Mouse (Mus musculus) intestine, embryonic 16.5 days (tissue): ENCODE measurements around the gene Dock7. TPM values are rescaled to one million over a fixed set of nuclear protein-coding genes. Genes with fewer than 3 reads are reported as not detected.
"Not testable (repeated sequence)": the region's sequence is repeated elsewhere in the genome, so short reads cannot be mapped to it uniquely, and the experiment has no call there.

Source experiments
- ATAC-seq: fragments of 200-750 bp; cut with Nextera tagmentation; 2 replicates; pipeline ENCODE4 v1.8.0; 2017; ENCODE audit warnings: moderate TSS enrichment, moderate library complexity
- H3K27ac ChIP-seq: fragments of 300-500 bp; sonication (generic); 2 replicates; pipeline ENCODE4 v1.5.1; 2014; ENCODE audit warnings: mild to moderate bottlenecking, low read length
- H3K27me3 ChIP-seq: fragments of 300-500 bp; sonication (generic); replicated peaks from 2 replicates; pipeline ENCODE4 v1.6.1; 2014; ENCODE audit warnings: low read length, control low read depth, mixed read lengths; ENCODE audit not compliant: control insufficient read depth, insufficient read depth
- H3K36me3 ChIP-seq: fragments of 300-500 bp; sonication (generic); 2 replicates; pipeline ENCODE4 v1.6.1; 2014; ENCODE audit warnings: low read length, control low read depth; ENCODE audit not compliant: control insufficient read depth, insufficient read depth
- H3K4me1 ChIP-seq: fragments of 300-500 bp; sonication (generic); 2 replicates; pipeline ENCODE4 v1.6.1; 2014; ENCODE audit warnings: low read length, control low read depth, mixed read lengths; ENCODE audit not compliant: control insufficient read depth, insufficient read depth
- H3K4me2 ChIP-seq: fragments of 300-500 bp; sonication (generic); 2 replicates; pipeline ENCODE4 v1.6.1; 2014; ENCODE audit warnings: low read depth, low read length, control low read depth
- H3K4me3 ChIP-seq: fragments of 300-500 bp; sonication (generic); 2 replicates; pipeline ENCODE4 v1.5.1; 2014; ENCODE audit warnings: mild to moderate bottlenecking, low read length
- H3K9ac ChIP-seq: fragments of 300-500 bp; sonication (generic); 2 replicates; pipeline ENCODE4 v1.6.1; 2014; ENCODE audit warnings: low read depth, low read length
- H3K9me3 ChIP-seq: fragments of 300-500 bp; sonication (generic); 2 replicates; pipeline ENCODE4 v1.6.1; 2016; ENCODE audit warnings: low read length, control low read depth; ENCODE audit not compliant: control insufficient read depth
- WGBS: fragments of 180-500 bp; shearing (Covaris S2); extraction: QIAGEN DNeasy Blood & Tissue Kit; methylation state at CpG from one replicate; pipeline ENCODE4 v1.1.7; 2014; 5-methylcytosine and 5-hydroxymethylcytosine counted together
- polyA plus RNA-seq: library from polyadenylated mRNA; unstranded; fragments of >200 nt; fragmentation: Nextera tagmentation; extraction: Ambion mirVana; gene quantifications from 2 replicates; pipeline ENCODE4 v1.2.1, GENCODE M21; 2015

The Dock7 gene
- polyA plus RNA-seq, 1 experiment from 2014 or later = 32.8 TPM

DNA sequence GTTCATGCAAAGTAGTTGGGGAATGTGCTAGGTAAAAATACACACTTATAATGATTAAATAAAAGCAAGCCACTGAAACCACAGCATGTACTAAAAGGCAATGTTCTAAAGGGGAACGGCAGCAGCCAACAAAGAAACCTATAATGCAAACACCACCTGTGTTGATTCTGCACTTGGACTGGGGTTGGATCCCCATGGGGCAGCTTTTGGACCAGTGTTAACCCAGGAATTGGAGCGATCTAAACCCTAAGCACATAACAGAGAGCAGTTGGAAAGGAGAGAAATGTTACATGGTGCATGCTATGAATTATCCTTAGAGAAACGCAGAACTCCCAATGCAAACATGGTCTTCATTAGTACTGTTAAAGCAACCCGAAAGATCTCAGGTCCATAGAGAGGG lies 127.2 kb downstream of the Dock7 start:
- no peak for ATAC-seq
- Histone ChIP-seq H3K9ac (no peak overlapping the region), H3K4me2 (no peak overlapping the region), H3K9me3 (no peaks in the 10 kb centered on the region), H3K27me3 (no peaks in the 10 kb centered on the region), H3K4me3 (no peak overlapping the region), H3K27ac (no peak overlapping the region), H3K4me1 (no peaks in the 10 kb centered on the region), H3K36me3 (peaks cover 6% of the 10 kb centered on the region; the same call in 1 of the 2 replicates)
- WGBS = 84% methylated on average over 4 of the region's 4 CpGs

DNA sequence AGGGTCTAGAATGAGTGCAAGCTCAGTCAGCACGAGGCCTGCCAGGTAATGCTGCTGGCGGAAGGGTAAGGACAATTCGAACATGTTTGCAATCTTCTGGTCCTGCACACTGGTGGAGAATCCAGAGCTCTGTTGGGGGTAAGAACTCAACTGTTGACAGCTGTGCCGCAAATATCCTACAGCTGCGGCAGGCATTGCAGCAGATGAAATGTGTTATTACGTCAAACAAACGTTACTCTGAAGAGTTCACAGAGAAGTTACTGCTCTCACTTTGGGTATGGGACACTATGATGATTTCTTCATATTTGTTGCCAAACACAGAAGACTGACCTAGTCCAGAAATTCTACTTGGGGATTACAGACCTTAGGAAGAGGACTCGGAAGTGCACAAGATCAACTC lies 136.0 kb downstream of the Dock7 start:
- Histone ChIP-seq H3K9ac (no peak overlapping the region), H3K4me3 (no peak overlapping the region), H3K36me3 (peaks cover 10% of the 10 kb centered on the region; the same call in 1 of the 2 replicates), H3K27me3 (no peaks in the 10 kb centered on the region), H3K9me3 (no peaks in the 10 kb centered on the region), H3K27ac (no peak overlapping the region), H3K4me1 (no peaks in the 10 kb centered on the region), H3K4me2 (no peak overlapping the region)
- ATAC-seq = no peak
- 75% methylated on average over 8 of the region's 8 CpGs for WGBS

DNA sequence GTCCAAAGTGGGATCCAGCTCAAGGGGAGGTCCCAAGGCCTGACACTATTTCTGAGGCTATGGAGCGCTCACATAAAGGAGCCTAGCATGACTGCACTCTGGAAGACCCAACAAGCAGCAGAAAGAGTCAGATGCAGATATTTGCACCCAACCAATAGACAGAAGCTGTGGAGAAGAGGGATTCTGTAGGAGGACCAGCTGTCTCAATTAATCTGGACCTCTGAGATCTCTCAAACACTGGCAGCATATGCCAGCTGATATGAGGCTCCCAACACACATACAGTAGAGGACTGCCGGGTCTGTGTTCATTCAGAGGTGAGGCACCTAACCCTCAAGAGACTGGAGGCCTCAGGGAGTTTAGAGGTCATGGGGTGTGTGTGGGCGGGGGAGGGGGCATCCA lies 140.7 kb downstream of the Dock7 start:
- 77% methylated on average over 3 of the region's 3 CpGs for WGBS
- ATAC-seq, H3K27ac ChIP-seq, H3K4me1 ChIP-seq, H3K9me3 ChIP-seq, H3K4me3 ChIP-seq, H3K27me3 ChIP-seq, H3K4me2 ChIP-seq, H3K36me3 ChIP-seq, H3K9ac ChIP-seq: not testable (repeated sequence)

DNA sequence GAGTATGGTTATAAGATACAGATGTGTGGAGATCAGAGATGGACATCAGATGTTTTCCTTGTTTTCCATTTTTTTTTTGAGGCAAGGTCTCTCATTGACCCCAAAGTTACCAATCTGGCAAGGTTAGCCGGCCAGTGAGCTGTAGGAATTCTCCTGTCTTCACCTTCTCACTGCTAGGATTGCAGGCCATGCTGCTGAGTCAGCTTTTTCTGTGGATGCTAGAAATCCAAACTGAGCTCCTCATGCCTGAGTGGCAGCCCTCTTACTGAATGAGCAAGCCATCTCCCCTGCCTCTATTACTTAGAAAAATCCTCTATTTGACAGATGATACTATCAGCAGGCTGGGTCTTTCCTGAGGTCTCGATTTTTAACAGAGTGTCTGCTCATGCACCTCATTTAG lies 142.0 kb downstream of the Dock7 start:
- Histone ChIP-seq H3K4me3 (no peak overlapping the region), H3K9me3 (no peaks in the 10 kb centered on the region), H3K9ac (no peak overlapping the region), H3K27me3 (no peaks in the 10 kb centered on the region), H3K4me1 (no peaks in the 10 kb centered on the region), H3K36me3 (peaks cover 5% of the 10 kb centered on the region; the same call in 1 of the 2 replicates), H3K27ac (no peak overlapping the region), H3K4me2 (no peak overlapping the region)
- ATAC-seq = no peak
- WGBS = 86% methylated on average over 2 of the region's 2 CpGs

DNA sequence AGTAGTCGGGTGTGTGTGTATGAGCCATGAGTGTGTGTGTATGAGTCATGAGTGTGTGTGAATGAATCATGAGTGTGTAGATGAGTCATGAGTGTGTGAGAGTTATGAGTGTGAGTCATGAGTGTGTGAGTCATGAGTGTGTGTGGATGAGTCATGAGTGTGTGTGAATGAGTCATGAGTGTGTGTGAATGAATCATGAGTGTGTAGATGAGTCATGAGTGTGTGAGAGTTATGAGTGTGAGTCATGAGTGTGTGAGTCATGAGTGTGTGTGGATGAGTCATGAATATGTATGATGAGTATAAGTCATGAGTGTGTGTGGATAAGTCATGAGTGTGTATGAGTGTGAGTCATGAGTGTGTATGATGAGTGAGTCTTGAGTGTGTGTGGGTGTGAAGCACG lies 142.4 kb downstream of the Dock7 start:
- not testable (repeated sequence) for H3K36me3 ChIP-seq, H3K27me3 ChIP-seq, H3K4me3 ChIP-seq, ATAC-seq, H3K4me2 ChIP-seq, H3K9me3 ChIP-seq, H3K4me1 ChIP-seq, H3K9ac ChIP-seq, H3K27ac ChIP-seq
- WGBS = 97% methylated on average over 2 of the region's 2 CpGs

DNA sequence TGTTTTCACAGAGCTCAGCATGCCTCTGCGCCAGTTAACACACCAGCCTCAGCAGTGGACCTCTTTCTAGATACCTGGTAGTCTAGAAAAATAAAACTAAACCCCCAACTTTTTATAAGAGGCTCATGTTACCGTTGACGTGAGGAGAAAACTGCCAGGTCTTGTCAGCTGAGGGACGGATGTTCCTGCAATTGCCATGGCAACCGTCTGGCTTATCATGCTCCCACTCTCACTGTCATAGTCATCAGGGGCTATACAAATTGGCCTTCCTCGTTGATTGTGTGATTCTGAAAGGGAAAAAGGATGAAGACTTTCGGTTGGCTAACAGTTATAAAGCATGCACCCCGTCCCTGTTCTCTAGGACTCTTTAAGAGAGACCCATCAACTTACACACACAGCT lies 145.0 kb downstream of the Dock7 start:
- H3K27ac ChIP-seq = no peak overlapping the region
- no peak overlapping the region for H3K9ac ChIP-seq
- WGBS = 76% methylated on average over 8 of the region's 8 CpGs
- H3K27me3 ChIP-seq = no peaks in the 10 kb centered on the region
- H3K4me1 ChIP-seq = no peaks in the 10 kb centered on the region
- H3K9me3 ChIP-seq = no peaks in the 10 kb centered on the region
- peaks cover 8% of the 10 kb centered on the region; the same call in 1 of the 2 replicates for H3K36me3 ChIP-seq
- H3K4me3 ChIP-seq = no peak overlapping the region
- no peak overlapping the region for H3K4me2 ChIP-seq
- ATAC-seq = no peak

DNA sequence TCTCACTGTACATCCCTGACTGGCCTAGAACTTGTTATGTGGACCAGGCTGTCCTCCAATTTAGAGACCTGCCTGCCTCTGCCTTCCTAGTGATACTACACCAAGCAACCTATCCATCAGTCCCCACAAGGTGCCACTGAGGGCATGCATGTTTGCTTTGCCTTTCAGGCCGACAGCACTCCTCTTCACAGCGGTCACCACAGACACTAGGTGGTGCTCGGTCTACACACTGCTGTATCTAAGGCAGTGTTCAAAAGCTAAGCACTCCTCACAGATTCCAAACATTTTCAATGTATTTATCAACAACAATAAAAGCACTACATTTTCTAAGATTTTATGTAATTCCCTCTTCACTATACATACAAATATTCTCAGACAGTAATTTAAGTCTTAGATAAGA lies 150.8 kb downstream of the Dock7 start:
- WGBS = 86% methylated on average over 3 of the region's 3 CpGs
- 0 out of 2 replicates have a peak, but pooled peaks cover 9% of the 10 kb centered on the region for H3K36me3 ChIP-seq

DNA sequence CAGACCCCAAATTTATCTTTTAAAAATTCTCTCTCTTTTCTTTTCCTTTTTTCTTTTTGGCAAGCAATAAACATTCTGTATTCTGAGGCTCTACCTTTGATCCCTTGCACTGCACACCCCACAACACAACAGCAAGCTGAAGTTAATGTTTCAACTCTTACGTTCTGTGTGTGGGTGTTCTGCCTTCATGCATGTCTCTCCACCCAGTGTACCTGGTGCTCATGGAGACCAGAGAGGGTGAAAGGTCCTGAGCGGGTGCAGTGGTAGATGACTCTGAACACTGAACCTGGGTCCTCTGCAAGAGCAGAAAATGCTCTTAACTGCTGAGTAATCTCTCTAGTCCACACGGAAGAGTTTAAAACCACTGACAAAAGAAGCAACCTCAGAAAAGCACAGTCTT lies 160.5 kb downstream of the Dock7 start:
- H3K4me2 ChIP-seq = no peak overlapping the region
- peak; percentile 80 for ATAC-seq
- peaks cover 6% of the 10 kb centered on the region; the same call in 1 of the 2 replicates for H3K36me3 ChIP-seq
- no peak overlapping the region for H3K9ac ChIP-seq
- WGBS = 83% methylated on average over 3 of the region's 3 CpGs
- H3K4me1 ChIP-seq = no peaks in the 10 kb centered on the region
- no peaks in the 10 kb centered on the region for H3K9me3 ChIP-seq
- no peak overlapping the region for H3K4me3 ChIP-seq
- no peak overlapping the region for H3K27ac ChIP-seq
- no peaks in the 10 kb centered on the region for H3K27me3 ChIP-seq

More for the DNA sequence above, 150.8 kb downstream of the Dock7 start:
- H3K4me1 ChIP-seq = no peaks in the 10 kb centered on the region
- no peak overlapping the region for H3K9ac ChIP-seq
- no peak overlapping the region for H3K4me2 ChIP-seq
- no peak for ATAC-seq
- H3K27ac ChIP-seq = no peak overlapping the region
- H3K27me3 ChIP-seq = no peaks in the 10 kb centered on the region
- H3K4me3 ChIP-seq = no peak overlapping the region
- no peaks in the 10 kb centered on the region for H3K9me3 ChIP-seq

DNA sequence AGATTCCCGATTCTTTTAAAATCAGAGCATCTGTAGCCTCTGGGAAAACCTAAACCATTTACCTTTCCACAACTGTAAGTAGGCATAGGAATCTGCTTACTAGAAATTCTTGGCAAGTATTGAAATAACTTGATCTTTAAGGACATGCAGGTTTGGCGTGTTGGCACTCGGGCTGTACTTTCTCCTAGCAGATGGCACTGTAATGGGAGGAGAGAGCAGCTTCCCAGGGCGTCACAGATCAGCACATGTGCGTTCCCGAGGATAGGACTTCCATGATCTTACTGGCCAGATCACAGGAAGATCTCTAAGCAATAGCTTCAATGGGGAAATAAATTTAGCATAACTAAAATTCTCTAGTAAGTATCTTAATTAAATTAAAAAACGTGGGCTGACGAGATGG lies 164.7 kb downstream of the Dock7 start:
- Histone ChIP-seq H3K9ac (no peak overlapping the region), H3K36me3 (peaks cover 6% of the 10 kb centered on the region; the same call in 1 of the 2 replicates), H3K9me3 (no peaks in the 10 kb centered on the region), H3K27me3 (no peaks in the 10 kb centered on the region), H3K4me1 (no peaks in the 10 kb centered on the region), H3K4me3 (no peak overlapping the region), H3K27ac (no peak overlapping the region), H3K4me2 (no peak overlapping the region)
- no peak for ATAC-seq
- WGBS = 91% methylated on average over 8 of the region's 8 CpGs

DNA sequence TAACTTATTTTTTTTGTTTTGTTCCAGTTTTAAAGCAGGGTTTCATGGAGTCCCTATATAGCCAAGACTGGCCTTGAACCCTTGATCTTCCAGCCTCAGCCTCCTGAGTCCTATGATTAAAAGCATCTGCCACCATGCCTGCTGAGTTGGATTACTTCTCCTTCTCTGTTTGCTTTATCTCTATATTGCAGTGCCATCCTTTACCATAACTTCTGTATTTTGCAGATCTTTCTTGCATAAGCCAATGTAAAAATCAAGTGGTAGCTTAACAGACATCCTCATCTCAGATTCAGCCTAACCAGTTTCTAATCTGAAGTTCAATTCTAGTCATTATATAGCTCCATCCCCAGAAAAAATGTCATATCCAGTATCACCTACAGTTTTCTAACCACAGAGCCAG lies 170.2 kb downstream of the Dock7 start:
- H3K36me3 ChIP-seq = 0 out of 2 replicates have a peak, but pooled peaks cover 4% of the 10 kb centered on the region
- H3K4me3 ChIP-seq = no peak overlapping the region
- no peak overlapping the region for H3K4me2 ChIP-seq
- ATAC-seq = no peak
- H3K4me1 ChIP-seq = no peaks in the 10 kb centered on the region
- no peak overlapping the region for H3K27ac ChIP-seq
- no peaks in the 10 kb centered on the region for H3K27me3 ChIP-seq
- H3K9me3 ChIP-seq = no peaks in the 10 kb centered on the region
- no peak overlapping the region for H3K9ac ChIP-seq
